Comparison of ENCODE assay signal across 8 mouse cellular contexts in genomic region chr17:23739202-23740135, GRCm38 (mm10). TPM values are rescaled to one million over a fixed set of nuclear protein-coding genes. Genes with fewer than 3 reads are reported as not detected.
DNase-seq lines count a peak whose midpoint lies in the region; ATAC-seq and TF ChIP-seq lines count a peak whose summit lies in the region.

No protein-coding gene starts in this region.

- 2% methylated on average over 48 of the region's 48 CpGs for WGBS in limb, embryonic 15.5 days

- peak overlapping the region; percentile 97 for H3K4me2 ChIP-seq in limb, embryonic 15.5 days

- H3K4me1 ChIP-seq in limb, embryonic 15.5 days = peaks cover 49% of the 10 kb centered on the region

- no peak for DNase-seq in gastrocnemius, adult 2 months
- DNase-seq in gastrocnemius, adult 18-20 months (ENCODE audit: low spot score) = no peak
- DNase-seq in embryo, embryonic 10 days (ENCODE audit: low spot score) = peak; percentile 51
- DNase-seq in heart, postnatal 14 days = peak; percentile 34 to 51
- peak; percentile 80 for DNase-seq in retina, adult 2 months (ENCODE audit: low read depth, low spot score)
- DNase-seq in adipocyte (ENCODE audit: low spot score) = no peak

- no peak for TF ChIP-seq CTCF in gastrocnemius, adult 2 months (IDR thresholded peaks at IDR 0.05)

- peaks cover 69% of the 10 kb centered on the region for H3K27me3 ChIP-seq in limb, embryonic 15.5 days

- no peaks in the 10 kb centered on the region for H3K9me3 ChIP-seq in limb, embryonic 15.5 days

- intact Hi-C loops in gastrocnemius, adult 2 months (cut with DNase I) = no loop called here
- intact Hi-C loops in heart, postnatal 14 days (cut with DNase I) = no loop called here

- peak; percentile 16 for ATAC-seq in CD4-positive, CD25-positive, alpha-beta regulatory T cell, adult 4 months
- no peak for ATAC-seq in limb, embryonic 15.5 days (ENCODE audit: insufficient number of reproducible peaks, low FRiP score, low TSS enrichment, low read depth)

- H3K9ac ChIP-seq in limb, embryonic 15.5 days = peak overlapping the region; percentile 60

- H3K27ac ChIP-seq in gastrocnemius, adult 2 months = peak overlapping the region; percentile 91
- peak overlapping the region; percentile 40; the same call in 1 of the 2 replicates for H3K27ac ChIP-seq in limb, embryonic 15.5 days

- peak overlapping the region; percentile 86 for H3K4me3 ChIP-seq in gastrocnemius, adult 2 months
- H3K4me3 ChIP-seq in limb, embryonic 15.5 days = peak overlapping the region; percentile 60

- H3K36me3 ChIP-seq in limb, embryonic 15.5 days = peaks cover 14% of the 10 kb centered on the region; the same call in 1 of the 2 replicates

RNA-seq across cellular contexts. Expression of gene Paqr4, which starts 1.2 kb away (rescaled TPM):
- 1 to 10 TPM; 2.7 to 4.0 TPM for total RNA-seq in gastrocnemius, adult 2 months (2021)
- 1 to 10 TPM; 2.3 to 2.8 TPM for total RNA-seq in gastrocnemius, adult 18-20 months (2021)
- 1 to 10 TPM; 2.0 to 2.5 TPM for polyA plus RNA-seq in CD4-positive, CD25-positive, alpha-beta regulatory T cell, adult 4 months (2017; shearing (Covaris generic))
- total RNA-seq in heart, postnatal 14 days (2021) = 10 to 100 TPM; 21.8 to 23.4 TPM
- polyA plus RNA-seq in limb, embryonic 15.5 days (2015; fragmentation: Nextera tagmentation; extraction: Ambion mirVana) = 17.6 and 20.4 TPM in 2 replicates

RNA-seq across cellular contexts. Expression of gene Kremen2, which starts 6.2 kb away (rescaled TPM):
- total RNA-seq in gastrocnemius, adult 2 months (2021) = not detected
- not detected for total RNA-seq in gastrocnemius, adult 18-20 months (2021)
- 1 to 10 TPM; 1.8 to 2.4 TPM for polyA plus RNA-seq in CD4-positive, CD25-positive, alpha-beta regulatory T cell, adult 4 months (2017; shearing (Covaris generic))
- total RNA-seq in heart, postnatal 14 days (2021) = not detected
- polyA plus RNA-seq in limb, embryonic 15.5 days (2015; fragmentation: Nextera tagmentation; extraction: Ambion mirVana) = 50.2 and 50.5 TPM in 2 replicates

RNA-seq across cellular contexts. Expression of gene Pkmyt1, which starts 13.3 kb away (rescaled TPM):
- under 1 TPM; 0.53 to 0.64 TPM for total RNA-seq in gastrocnemius, adult 2 months (2021)
- total RNA-seq in gastrocnemius, adult 18-20 months (2021) = under 1 TPM; 0.32 to 0.57 TPM
- polyA plus RNA-seq in CD4-positive, CD25-positive, alpha-beta regulatory T cell, adult 4 months (2017; shearing (Covaris generic)) = 10 to 100 TPM; 10.5 to 13.7 TPM
- 1 to 10 TPM; 3.1 to 3.6 TPM for total RNA-seq in heart, postnatal 14 days (2021)
- 45.6 and 49.5 TPM in 2 replicates for polyA plus RNA-seq in limb, embryonic 15.5 days (2015; fragmentation: Nextera tagmentation; extraction: Ambion mirVana)

RNA-seq across cellular contexts. Expression of gene 1520401A03Rik, which starts 16.9 kb away (rescaled TPM):
- total RNA-seq in gastrocnemius, adult 2 months (2021) = not detected
- not detected for total RNA-seq in gastrocnemius, adult 18-20 months (2021)
- under 1 TPM; 0.20 to 0.30 TPM for polyA plus RNA-seq in CD4-positive, CD25-positive, alpha-beta regulatory T cell, adult 4 months (2017; shearing (Covaris generic))
- total RNA-seq in heart, postnatal 14 days (2021) = not detected
- polyA plus RNA-seq in limb, embryonic 15.5 days (2015; fragmentation: Nextera tagmentation; extraction: Ambion mirVana) = 2.2 and 2.9 TPM in 2 replicates

RNA-seq across cellular contexts. Expression of gene Flywch1, which starts 31.9 kb away (rescaled TPM):
- 10 to 100 TPM; 43.3 to 50.4 TPM for total RNA-seq in gastrocnemius, adult 2 months (2021)
- 10 to 100 TPM; 50.0 to 59.2 TPM for total RNA-seq in gastrocnemius, adult 18-20 months (2021)
- 10 to 100 TPM; 15.1 to 21.4 TPM for polyA plus RNA-seq in CD4-positive, CD25-positive, alpha-beta regulatory T cell, adult 4 months (2017; shearing (Covaris generic))
- 10 to 100 TPM; 30.2 to 30.8 TPM for total RNA-seq in heart, postnatal 14 days (2021)
- 65.7 and 69.8 TPM in 2 replicates for polyA plus RNA-seq in limb, embryonic 15.5 days (2015; fragmentation: Nextera tagmentation; extraction: Ambion mirVana)

Comparison
In these comparisons a context has a peak if more than half of its experiments do, and no peak if none do; other contexts are left out.
1. DNase-seq: peak in embryo, embryonic 10 days (single experiment), heart, postnatal 14 days (2 of 2) and retina, adult 2 months (single experiment); none in gastrocnemius, adult 2 months (single experiment), gastrocnemius, adult 18-20 months (single experiment) and adipocyte (single experiment).
2. RNA of gene Paqr4, which starts 1.2 kb away (total RNA-seq): 21.8 to 23.4 TPM in heart, postnatal 14 days; 2.7 to 4.0 TPM in gastrocnemius, adult 2 months and 2.3 to 2.8 TPM in gastrocnemius, adult 18-20 months; every median in the first group is over 4 times any median in the second.